In the genomic region with DNA sequence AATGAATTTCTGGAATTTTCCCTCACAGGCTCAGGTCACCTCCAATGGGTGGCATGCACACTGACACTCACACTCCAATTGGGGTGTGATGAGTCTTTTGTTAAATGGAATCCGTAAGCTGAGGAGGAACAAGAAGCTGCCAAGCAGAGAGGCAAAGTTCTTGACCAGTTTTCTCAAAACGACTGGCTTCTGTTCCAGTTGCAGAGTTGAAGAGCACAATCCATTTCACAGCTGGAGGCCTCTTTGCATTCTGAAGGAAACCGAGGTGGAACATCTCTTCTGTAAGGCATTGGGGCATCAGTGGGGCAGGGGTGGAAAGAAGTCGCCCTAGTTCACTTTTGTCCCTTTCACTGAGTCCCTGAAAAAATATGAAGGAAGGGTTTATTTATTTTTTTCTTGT, we compare ENCODE assay signal across 23 mouse cellular contexts. TPM values are rescaled to one million over a fixed set of nuclear protein-coding genes. Genes with fewer than 3 reads are reported as not detected.
"Had no signal": no experiment of that assay in that cellular context is flagged by ENCODE, and none has a peak within 500 bp of the region (broad histone marks: within the 10 kb centered on the region; RNA-seq: fewer than 3 reads in every experiment).

No protein-coding gene starts in this region.

- ATAC-seq: midbrain, embryonic 13.5 days; midbrain, embryonic 16.5 days had no signal

- H3K9me3 ChIP-seq: midbrain, embryonic 10.5 days; midbrain, embryonic 13.5 days; neural tube, embryonic 13.5 days; neural tube, embryonic 15.5 days; stomach, embryonic 15.5 days had no signal

- H3K9ac ChIP-seq: lung, embryonic 14.5 days; midbrain, embryonic 13.5 days; neural tube, embryonic 13.5 days; neural tube, embryonic 15.5 days; stomach, embryonic 15.5 days had no signal

- H3K4me1 ChIP-seq: midbrain, embryonic 10.5 days; midbrain, embryonic 13.5 days; neural tube, embryonic 13.5 days; neural tube, embryonic 15.5 days; stomach, embryonic 15.5 days had no signal

- H3K27ac ChIP-seq: midbrain, embryonic 10.5 days; midbrain, embryonic 13.5 days; neural tube, embryonic 13.5 days; neural tube, embryonic 15.5 days; stomach, embryonic 15.5 days; stomach, postnatal 0 days had no signal

- H3K4me3 ChIP-seq: midbrain, embryonic 10.5 days; midbrain, embryonic 13.5 days; myocyte; neural tube, embryonic 13.5 days; neural tube, embryonic 15.5 days; stomach, embryonic 15.5 days had no signal

- H3K36me3 ChIP-seq: midbrain, embryonic 10.5 days; midbrain, embryonic 13.5 days; neural tube, embryonic 13.5 days; neural tube, embryonic 15.5 days; stomach, embryonic 15.5 days had no signal

- H3K4me2 ChIP-seq: lung, embryonic 14.5 days; midbrain, embryonic 13.5 days; neural tube, embryonic 13.5 days; neural tube, embryonic 15.5 days; stomach, embryonic 15.5 days had no signal

- DNase-seq: lung, adult 18-20 months; lung, embryonic 14.5 days; lung, postnatal 10 days; lung, postnatal 4 days; right cerebral cortex, postnatal 14 days; thymus, adult 2 months; thymus, postnatal 25 days; thymus, postnatal 4 days had no signal

- H3K27me3 ChIP-seq: midbrain, embryonic 13.5 days; neural tube, embryonic 13.5 days; neural tube, embryonic 15.5 days; stomach, embryonic 15.5 days had no signal

RNA-seq across cellular contexts. Expression of a gene that starts 30.9 kb away (rescaled TPM):
- total RNA-seq: megakaryocyte, adult 5-6 weeks; megakaryocyte-erythroid progenitor cell, adult 5-6 weeks had no signal
- polyA plus RNA-seq: lung, embryonic 14.5 days; lung, embryonic 16.5 days; midbrain, embryonic 10.5 days; midbrain, embryonic 13.5 days; myocyte; neural tube, embryonic 11.5 days; neural tube, embryonic 13.5 days; neural tube, embryonic 15.5 days; spleen, adult 2 months; stomach, embryonic 15.5 days; stomach, postnatal 0 days; testis, adult 2 months; urinary bladder, adult 2 months had no signal
